Mouse (Mus musculus): ENCODE measurements around the gene Map3k20.

GRCm38 (mm10) chr2:72285256-72285887, at the start of gene Map3k20:
- TF ChIP-seq CTCF (IDR thresholded peaks at IDR 0.05; ENCODE audit: borderline replicate concordance, insufficient read depth, low read depth, low read length) (no peak), POLR2A (IDR thresholded peaks at IDR 0.05; ENCODE audit: borderline replicate concordance, insufficient read depth, low read length) (no peak)

Measured in cerebellum, adult 2 months (tissue).